Mouse (Mus musculus) monocyte, adult 2 months (primary cell): ENCODE measurements around the gene Wscd2.

Source experiments
- DNase-seq, 2 experiments: peaks; one replicate each; pipeline ENCODE4 v3.0.0; 2022; ENCODE audit warnings: low spot score in 2 of 2, low read depth in 1 of 2

The Wscd2 gene

DNA sequence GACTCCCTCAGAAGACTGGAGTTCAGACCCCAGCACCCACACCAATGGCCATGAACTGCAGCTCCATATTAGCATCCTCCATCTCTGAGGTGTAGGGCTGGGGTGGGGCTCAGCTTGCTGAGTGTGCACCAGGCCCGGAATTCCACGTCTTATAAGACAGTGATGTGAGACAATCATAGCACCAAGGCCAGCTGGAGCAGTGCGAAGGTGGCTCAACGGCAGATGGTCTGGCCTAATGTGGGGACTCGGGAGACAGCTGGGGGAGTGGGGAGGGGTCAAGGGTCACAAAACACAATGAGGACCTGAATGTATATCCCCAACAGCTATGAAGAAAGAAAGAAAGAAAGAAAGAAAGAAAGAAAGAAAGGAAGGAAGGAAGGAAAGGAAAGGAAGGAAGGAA, 9.7 kb upstream of the Wscd2 start:
- DNase-seq = no peak

DNA sequence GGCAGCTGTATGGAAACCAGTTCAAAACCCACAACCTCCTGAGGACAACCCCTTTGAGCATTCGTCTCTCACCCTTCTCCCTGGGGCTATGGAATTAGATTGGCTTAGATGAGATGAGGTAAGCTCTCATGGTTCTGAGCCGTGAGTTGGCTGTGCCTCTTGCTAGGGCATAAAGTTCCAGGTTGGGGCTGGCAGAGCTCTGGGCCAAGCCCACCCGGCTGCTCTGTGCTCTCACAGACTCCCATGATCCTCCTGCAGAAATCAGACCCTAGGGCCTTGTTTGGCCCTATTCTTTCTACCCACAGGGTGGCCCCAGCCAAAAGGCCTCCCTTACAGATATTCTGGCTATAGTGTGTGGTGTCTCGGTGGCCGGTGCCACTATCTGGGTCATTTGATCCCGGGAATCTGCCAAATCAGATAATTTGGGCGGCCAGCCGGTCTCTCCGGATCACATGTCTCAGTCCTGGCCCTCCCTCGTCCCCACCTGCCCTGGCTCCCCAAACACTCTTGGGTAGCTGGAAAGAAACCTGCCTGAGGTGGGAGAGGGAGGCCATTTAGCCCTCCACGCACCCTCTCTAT, 4.5 kb upstream of the Wscd2 start:
- no peak for DNase-seq

DNA sequence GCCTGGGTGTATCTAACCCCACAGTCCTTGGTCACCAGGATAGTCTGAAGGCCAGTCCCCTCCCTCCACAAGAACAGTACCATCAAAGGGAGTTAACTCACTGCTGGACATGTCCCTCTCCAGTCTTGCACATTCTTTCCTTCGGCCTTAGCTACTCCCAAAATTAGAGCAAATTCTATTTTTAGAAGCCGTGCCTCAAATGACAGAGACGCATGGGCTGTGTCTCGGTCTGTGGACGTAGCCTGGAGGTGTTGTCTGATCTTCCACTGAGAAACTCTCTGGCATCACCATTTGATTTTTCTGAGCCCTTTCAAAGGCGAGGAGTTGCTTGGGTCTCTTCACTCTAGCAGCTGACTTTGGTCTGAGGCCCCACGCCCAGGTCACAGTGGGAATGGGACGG, 2.3 kb upstream of the Wscd2 start:
- DNase-seq = no peak

DNA sequence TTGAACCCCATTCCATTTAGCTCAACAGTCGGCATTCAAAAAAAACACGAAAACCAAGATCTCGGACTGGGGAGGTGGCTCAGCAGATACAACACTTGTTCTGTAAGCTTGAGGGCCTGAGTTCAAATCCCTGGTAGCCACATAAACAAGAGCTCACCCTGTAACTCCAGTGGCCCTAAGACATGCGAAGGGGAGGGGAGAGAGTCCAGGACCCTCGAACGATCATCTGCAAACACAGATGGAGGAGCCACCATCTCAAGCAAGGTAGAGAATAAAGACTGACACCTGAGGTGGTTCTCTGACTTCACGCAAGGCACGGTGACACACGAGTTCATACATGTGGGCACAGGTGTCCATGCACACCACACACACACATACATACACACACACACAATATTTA, 516 bp upstream of the Wscd2 start:
- DNase-seq = no peak

DNA sequence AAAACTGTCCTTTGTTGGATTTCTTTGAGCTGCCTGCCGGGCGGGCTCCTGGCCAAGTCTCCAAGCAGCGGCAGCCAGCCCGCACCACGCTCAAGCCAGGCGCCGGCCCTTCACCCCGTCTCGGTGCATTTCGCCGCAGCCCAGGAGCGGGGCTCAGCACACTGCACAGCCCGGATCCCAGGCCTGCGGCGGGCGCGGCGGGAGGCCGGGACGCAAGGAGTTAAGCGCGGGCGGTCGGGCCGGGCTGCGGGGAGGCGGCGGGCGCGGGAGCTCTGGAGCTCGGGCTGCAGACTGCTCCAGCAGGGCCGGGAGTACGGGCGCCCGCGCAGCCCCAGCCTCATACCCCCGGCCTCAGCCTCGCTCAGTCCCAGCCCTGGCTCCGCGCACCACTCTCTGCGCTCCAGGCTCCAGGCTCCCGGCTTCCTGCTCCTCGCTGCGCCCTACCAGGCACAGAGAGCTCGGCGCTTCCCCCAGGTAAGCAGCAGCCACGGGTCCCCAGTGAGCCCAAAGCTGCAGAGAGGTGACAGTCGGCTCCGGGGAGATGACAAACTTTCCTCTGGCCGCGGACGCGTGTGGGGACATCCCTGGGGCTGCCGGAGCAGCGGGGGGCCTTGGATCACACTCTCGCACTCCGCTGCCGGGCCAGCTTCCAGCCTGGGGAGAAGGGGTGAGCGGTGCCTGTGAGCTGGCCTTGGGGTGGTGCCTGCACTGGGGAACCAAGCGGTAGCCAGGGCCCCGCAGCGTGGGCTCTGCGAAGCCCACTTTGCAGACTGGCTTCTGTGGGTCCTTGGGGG, 531 bp downstream of the Wscd2 start:
- DNase-seq = no peak

DNA sequence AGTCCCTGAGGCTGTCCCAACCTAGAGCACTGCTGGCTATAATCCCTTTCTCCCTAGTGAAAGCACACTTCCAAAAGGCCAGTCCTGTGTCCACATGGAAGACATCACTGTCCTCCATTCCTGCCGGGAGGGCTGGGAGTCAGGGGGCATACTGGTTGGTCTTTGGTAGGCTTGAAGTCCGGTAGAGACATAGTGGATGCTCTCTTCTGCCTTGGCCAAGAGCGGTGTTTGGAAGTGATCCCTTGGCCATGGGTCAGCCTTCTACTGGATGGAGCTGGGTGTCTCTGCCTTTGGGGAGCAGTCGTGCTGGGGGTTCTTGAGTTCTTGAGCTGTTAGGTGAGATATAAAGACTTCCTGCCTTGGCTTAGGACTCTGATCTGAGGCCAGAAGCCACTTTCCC, 1.4 kb downstream of the Wscd2 start:
- no peak for DNase-seq

DNA sequence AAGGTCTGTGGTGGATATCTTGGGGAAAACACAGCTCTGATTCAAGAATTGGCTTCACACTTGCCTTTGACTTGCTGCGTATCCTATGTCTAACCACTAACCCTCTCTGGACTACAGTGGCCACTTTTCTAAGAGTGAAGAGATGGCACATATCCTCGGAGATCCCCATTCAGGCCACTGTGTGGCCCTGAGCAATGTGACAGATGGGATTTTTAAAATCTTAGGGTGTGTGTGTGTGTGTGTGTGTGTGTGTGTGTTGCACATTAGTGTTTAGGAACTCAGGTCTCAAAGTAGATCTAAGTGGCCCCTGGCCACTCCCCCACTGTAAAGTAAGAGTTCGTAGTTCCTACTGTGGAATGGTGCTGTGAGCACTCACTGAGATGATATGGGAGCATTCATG, 1.9 kb downstream of the Wscd2 start:
- no peak for DNase-seq

DNA sequence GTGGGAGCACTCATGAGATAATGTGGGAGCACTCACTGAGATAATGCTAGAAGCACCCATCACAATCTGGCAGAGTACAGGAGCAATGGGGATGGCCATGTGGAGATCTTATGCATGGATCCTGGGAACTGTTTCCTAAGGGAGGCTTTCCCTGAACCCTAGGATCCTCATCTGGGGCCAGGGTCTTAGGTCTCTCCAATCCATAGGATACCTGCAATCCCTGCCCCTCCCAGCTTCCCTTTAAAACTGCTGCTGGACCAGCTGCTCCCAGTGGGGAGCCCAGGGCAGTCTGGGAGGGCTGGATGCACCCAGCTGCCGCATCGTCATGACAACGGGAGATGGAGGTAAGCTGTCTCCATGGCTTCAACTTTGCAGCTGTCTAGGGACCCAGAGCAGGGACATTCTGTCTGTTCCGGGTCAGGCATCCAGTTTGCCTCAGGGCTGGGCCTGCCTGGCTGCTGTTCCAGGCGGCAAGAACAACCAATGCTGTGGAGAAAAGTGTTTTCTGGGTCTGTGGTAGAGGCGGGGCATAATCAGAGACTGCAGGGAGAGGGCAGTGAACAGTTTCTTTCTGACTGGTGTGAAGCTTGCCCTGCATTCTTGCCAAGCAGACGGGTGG, 2.4 kb downstream of the Wscd2 start:
- no peak for DNase-seq

DNA sequence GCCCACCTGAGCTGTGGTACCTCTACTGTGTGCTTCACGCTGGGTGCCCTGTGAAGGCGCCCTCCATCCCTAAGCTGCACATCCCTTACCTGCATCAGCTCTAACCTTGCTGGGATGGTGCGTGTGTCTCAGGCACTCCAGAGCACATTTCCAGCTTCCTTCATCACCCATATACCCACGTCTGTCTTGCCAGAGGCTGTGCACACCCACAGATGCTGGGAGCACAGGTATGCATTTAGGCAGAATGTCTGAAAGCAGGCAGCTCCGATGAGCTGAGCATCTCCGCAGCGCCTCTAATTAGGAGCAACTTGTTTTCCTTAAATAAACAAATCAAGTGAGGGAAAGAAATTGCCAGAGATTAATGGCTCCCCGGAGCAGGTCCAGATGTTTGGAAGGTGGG, 3.9 kb downstream of the Wscd2 start:
- DNase-seq = no peak

DNA sequence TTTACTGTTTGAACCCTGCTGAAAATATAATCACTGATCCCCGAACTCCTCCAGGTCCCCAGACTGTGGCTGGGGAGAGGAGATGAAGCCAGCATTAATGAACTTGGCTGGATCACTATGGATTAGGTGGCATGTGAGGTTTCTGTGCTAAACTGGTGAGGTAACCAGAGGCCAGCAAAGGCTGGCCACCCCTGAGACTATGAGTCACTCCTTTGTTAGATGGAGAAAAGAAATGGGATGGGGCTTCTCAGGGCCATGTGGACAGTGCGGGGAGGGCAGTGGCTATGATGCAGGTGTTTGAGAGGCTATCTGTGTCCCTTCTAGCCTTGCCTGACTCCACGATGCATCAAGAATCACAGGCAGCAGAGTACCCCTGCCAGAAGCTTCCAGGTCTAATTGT, 6.8 kb downstream of the Wscd2 start:
- no peak for DNase-seq

DNA sequence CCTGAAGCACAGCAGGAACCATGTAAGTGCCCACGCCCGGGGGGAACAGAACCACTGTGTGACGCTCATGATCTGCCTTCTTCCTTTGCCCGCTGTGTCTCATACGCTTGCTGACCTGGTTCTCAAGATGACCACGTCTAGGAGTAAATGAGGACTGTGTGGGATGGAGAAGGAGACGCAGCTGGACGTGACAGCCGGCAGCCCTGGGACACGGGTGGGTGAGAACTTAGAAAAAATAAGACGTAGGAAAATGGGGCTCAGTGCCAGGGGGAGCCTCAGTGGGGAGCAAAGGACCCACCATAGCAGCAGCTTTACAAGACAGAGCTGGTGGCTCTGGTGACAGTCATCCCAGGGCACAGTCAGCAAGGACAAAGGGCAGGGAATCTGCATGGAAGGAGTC, 9.3 kb downstream of the Wscd2 start:
- no peak for DNase-seq

DNA sequence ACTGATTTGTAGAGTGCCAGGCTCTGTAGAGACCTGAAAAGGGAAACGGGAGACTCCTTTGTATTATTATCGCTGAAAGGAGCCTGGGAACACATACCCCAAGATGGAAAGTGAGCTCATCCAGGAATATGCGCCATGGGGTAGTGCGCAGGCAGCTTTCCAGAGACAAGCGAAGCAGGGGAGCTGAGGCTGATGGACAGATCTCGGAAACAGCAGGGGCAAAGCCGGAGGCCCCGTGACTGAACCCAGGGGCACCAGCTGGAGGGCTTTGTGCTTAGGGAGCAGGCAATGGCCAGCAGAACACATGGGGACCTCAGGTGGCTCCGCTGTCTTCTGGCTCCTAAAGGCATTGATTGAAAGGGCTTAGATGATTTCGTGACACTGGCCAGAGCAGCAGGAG, 13.1 kb downstream of the Wscd2 start:
- DNase-seq = no peak

DNA sequence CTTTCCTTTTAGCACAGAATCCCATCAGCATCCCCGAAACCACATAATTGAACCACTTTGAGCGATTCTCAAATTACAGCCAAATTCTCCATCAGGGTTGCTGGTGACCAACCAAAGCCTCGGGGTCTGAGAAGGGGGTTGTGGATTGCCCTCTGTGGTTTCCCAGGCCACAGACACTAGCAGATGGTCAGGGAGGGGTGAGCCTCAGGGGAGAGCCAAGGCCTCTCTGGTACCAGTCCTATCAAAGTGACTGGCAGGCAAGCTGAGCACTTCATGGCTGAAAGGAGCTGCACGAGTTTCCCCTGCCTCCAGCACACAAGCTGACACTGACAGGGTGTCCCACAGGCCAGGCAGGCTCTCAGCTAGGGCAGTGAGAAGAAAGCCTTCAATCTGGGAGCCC, 14.5 kb downstream of the Wscd2 start:
- DNase-seq = no peak

DNA sequence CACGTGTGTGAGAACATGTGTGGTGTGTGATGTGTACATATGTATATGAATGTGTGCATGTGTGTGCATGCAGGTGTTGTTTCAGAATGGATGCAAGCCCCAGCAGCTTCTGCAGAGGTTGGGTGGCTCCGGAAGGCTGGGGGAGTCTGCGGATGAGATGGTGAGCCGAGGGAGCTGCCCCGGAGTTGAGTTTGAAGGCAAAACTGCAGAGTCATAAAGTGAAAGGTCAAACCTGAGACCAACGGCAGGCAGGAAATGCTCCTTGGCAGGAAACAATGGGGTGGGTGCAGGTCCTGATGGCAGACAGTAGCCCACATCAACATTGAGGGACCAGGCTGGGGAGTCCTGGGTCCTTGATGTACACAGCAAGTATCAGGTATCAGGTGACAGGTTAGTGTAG, 15.9 kb downstream of the Wscd2 start:
- no peak for DNase-seq

DNA sequence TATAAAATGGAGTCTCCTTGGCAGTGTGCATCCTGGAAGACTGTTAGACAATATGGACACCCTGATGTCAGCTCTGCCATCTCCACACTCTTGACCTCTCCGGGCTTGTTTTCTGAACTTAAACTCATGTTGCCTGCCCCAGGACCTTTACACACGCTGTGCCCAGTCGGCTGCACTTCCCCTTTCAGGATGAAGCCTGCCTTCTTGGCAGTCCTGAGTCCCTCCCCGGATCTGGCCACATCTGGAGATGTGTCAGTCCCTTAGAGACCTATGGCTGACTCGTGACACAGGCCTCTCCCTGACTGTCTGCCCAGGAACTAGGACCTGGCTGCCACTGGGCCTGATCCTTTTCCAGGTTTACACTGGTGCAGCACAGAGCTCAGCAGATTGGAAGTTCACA, 16.6 kb downstream of the Wscd2 start:
- no peak for DNase-seq

DNA sequence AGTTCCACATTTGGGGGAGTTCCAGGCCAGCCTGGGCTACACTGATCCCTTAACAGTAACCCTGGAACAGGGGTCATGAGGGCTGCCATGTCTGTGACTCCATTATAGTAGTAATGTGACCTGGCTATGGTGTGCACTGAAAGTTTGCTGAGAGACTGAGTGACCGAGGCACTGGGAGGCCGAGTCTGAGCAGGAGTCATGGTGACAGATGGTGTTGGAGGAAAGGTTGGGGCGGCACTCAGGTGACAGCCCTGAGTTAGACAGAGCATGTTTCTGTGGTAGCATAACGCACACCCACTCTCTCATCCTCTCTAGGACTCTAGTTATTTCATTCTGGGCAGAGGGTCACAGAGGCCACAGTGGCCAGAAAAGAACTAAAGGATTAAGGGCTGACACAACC, 19.0 kb downstream of the Wscd2 start:
- DNase-seq = no peak

DNA sequence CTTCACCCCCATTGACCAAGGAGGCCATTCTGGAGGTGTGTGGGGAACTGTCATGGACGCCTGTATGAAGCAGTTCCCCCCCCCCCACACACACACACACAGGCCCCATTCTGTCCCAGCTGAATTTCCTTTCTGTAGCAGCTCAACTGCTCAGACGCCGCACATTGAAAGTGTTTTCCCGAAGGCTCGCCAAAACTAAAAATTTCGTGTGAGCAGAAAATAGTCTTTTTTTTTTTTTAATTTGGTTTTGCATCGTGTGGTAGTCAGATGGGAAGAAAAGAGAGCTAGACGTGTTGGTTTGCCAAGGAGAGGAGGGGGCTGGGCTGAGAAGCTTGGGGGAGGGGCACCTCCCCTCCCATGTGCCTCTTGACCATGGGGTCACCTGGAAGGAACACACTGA, 23.5 kb downstream of the Wscd2 start:
- DNase-seq = no peak

DNA sequence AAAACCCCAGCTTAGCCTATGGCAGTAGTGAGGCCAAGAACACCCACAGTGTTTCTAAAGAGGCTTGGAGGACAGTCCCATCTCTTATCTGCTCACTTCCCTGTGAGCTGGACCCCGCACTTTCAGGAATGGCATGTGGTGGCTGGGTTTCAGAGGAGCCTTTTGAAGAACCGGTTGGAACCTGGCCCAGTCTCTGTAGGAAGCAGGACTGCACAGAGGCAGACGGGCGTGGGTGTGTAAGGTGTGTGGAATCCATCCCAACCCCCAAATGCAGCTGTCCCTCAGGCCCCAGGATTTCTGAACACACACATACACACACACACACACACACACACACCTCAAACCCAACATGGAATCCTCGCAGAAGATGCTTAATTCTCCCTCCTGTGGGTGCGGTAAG, 23.9 kb downstream of the Wscd2 start:
- DNase-seq = no peak

DNA sequence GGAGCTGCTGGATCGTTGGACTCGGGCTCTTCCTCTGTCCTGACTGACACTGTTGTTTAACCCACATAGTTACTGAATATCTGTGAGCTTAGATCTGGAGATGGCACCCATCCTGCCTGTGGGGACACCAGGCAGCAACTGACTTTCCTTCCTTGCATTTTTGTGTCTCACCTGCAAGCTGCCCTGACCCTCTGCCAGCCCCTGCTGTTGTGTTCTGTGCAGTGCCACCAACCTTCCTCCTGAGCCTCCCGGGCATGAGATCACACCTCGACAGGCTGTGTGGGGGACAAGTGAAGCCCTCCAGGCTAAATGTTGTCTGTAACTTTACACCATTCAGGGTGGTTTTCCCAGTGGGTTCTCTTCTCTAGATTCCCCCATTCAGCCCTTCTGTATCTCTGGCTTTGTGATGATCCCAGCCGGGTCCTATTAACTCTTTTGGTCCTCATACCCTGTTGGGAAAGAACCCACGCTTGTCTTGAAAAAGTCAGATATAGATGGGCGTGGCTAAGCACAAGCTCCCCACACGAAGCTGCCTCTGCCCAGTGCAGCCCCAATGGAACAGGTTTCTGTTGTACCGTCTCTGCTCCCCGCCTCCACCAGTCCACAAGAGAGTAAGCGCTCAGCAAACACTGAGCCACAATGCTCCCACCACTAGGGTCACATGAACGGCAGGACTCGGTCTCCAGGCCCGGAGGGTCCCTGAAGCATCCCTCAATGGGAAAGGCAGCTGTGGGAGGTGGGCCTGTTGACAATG, 26.2 kb downstream of the Wscd2 start:
- no peak for DNase-seq

DNA sequence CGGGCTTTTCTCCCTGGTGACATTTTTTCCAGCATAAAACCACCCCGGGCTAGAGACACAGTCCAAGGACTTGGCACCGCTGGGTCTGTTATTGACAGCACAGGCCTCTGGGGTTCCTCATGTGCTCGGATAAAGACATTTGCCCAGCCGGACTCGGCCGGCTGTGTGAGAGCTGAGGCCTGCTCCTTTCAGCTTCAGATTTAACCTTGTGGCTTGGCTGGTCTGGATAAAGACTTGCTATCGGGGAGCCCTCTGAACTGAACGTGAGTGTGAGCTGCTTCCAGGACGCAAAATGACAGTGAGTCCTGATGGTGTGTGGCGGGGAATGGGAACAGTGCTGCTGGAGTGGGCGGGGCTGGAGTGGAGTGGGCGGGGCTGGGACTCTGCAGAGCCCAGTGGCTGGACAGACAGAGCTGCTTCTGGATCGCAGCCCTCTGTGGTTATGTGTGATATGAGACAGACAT, 26.8 kb downstream of the Wscd2 start:
- no peak for DNase-seq

DNA sequence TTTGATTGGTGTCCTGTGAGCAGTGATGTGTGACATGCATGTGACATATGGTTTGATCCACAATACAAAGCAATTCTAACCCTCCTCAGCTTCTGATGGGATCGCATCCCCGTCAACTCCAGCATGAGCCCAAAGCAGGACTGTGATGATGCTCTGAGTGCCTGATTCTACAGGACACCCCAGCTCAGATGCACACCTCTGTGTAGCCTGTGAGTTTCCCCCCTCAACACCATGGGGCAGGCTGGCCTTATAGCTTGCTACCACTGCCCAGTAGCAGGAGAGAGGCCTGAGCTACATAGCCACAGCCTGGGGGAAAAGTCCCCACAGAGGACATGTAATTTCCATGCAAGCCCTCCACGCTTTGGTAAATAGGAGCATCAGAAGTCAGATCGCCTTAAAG, 27.3 kb downstream of the Wscd2 start:
- DNase-seq = no peak

DNA sequence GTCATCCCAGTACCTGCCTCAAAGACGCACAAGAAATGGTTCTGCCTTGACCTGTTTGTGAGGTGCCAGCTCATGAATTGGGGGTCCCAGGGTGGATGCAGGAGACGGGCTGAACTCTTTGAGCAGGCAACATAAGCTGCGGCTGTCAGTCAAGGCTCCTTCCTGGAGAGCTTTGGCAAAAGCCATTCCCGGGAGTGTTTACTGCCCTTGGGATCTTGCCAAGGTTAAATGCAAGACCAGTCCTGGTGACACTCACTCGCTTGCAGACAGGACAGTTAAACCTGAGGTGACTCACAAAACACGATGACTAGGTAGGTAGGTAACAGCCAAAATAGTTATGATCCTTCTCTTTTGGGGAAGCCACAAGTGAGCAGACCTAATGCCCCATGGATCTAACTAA, 30.9 kb downstream of the Wscd2 start:
- no peak for DNase-seq
